Mouse (Mus musculus) testis, adult 2 months (tissue): ENCODE measurements at regions not wholly inside any gene's neighbourhood (a gene's known extent, or its start where the extent isn't known, plus 50 kb on each side); places are given as distances from the start of the nearest gene placed in this dataset.

Experiments used
- H3K27ac ChIP-seq: fragments of 200-500 bp; 2 replicates; pipeline ENCODE4 v1.5.1; 2012; ENCODE audit warnings: low read depth, low read length; ENCODE audit not compliant: control insufficient read depth, insufficient read depth
- H3K27me3 ChIP-seq: fragments of 200-500 bp; 2 replicates; pipeline ENCODE4 v1.6.1; 2012; ENCODE audit warnings: mild to moderate bottlenecking, low read length, moderate library complexity; ENCODE audit not compliant: control insufficient read depth, insufficient read depth
- H3K36me3 ChIP-seq: fragments of 200-500 bp; 2 replicates; pipeline ENCODE4 v1.6.1; 2012; ENCODE audit warnings: mild to moderate bottlenecking, low read length; ENCODE audit not compliant: control insufficient read depth, insufficient read depth
- H3K4me1 ChIP-seq: fragments of 200-500 bp; 2 replicates; pipeline ENCODE4 v1.6.1; 2012; ENCODE audit warnings: low read length; ENCODE audit not compliant: control insufficient read depth, insufficient read depth
- H3K4me3 ChIP-seq: fragments of 200-500 bp; 2 replicates; pipeline ENCODE4 v1.5.1; 2012; ENCODE audit warnings: low read depth, mild to moderate bottlenecking, low read length, moderate library complexity, mixed read lengths; ENCODE audit not compliant: control insufficient read depth
- CTCF ChIP-seq: fragments of 200-500 bp; IDR thresholded peaks from 2 replicates; pipeline ENCODE4 v1.5.1; 2012; ENCODE audit warnings: low read depth, mild to moderate bottlenecking, inconsistent platforms, low read length, moderate library complexity; ENCODE audit not compliant: control insufficient read depth, insufficient read depth, insufficient replicate concordance
- POLR2A ChIP-seq: fragments of 200-500 bp; IDR thresholded peaks from 2 replicates; pipeline ENCODE4 v1.6.1; 2012; ENCODE audit warnings: low read depth, mild to moderate bottlenecking, inconsistent platforms, low read length, moderate library complexity; ENCODE audit not compliant: control insufficient read depth

DNA sequence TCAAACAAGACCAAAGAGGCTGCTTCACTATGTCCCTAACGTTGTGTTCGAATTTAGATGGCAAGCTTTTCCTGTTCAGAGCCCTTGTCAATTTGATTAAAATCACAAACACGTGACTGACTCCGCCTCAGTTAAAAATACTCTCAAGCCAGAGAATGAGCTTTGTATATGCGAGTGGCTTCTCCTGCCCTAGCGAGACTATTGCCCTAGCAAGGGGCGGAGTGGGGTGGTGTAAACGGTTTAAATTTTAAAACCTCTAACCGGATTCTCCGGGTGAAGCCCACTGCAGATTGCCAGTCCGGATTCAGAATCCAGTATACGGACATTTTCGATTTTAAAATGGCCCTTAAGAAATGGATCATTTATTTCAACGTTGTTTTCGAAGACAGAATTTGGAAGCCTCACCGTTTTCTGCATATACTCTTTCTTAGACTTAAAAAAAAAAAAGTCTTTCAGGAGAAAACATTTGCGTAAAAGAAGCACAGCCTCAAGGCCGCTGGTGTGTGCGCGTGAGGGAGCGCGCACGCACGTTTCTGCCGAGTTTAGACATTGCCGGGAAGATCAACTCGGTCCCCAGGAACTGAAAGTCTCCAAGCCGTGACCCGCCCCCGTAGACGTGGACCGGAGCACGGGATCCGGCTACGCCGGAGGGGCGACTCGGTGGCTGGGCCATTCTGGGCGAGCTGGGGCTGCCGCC lies 64.0 kb upstream of the Foxn3 start:
- Histone ChIP-seq H3K4me3 (peak overlapping the region; percentile 87), H3K4me1 (peaks cover 2% of the 10 kb centered on the region), H3K36me3 (no peaks in the 10 kb centered on the region), H3K27ac (peak overlapping the region; percentile 76), H3K27me3 (no peaks in the 10 kb centered on the region)
- TF ChIP-seq POLR2A (no peak), CTCF (no peak)

DNA sequence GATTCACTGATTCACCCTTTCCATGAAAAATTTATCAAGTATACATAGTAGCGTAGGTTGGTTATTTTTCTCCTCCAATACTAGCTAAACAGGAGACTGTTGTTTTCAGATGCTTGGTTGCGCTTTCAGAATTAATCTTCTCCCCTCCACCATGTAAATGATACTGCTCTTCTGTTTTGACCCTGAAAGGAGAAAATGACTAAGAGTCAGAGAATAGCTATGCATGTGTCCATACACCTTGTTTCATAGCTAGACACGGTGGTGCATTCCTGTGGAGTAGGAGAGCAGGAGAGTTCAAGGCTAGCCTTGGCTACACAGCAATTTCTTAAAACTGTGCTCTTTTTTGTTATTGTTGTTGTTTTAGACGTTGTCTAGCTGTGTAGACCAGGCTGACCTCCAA lies 62.8 kb upstream of the Foxn3 start:
- H3K27ac ChIP-seq: no peak overlapping the region
- no peaks in the 10 kb centered on the region for H3K36me3 ChIP-seq
- TF ChIP-seq CTCF (no peak), POLR2A (no peak)
- peaks cover 2% of the 10 kb centered on the region for H3K4me1 ChIP-seq
- no peak overlapping the region; the same call in 1 of the 2 replicates for H3K4me3 ChIP-seq
- no peaks in the 10 kb centered on the region for H3K27me3 ChIP-seq

DNA sequence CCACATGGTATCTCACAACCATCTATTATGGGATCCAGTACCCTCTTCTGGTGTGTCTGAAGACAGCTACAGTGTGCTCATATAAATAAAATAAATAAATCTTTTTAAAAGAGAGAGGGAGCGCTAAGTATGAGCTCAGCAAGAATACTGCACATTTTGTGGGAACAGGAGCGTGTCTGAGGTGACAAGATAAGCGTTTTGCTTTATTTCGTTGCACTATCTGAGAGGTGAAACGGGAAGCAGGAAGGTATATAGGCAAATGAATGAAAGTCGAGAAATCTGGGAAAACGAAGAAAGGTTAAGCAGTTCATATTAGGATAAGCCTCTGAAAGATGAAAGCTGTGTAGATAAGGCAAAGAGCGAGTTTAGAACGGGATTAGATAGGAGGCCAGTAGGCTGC lies 61.7 kb upstream of the Foxn3 start:
- no peak for TF ChIP-seq CTCF
- Histone ChIP-seq H3K27ac (no peak overlapping the region), H3K36me3 (no peaks in the 10 kb centered on the region), H3K4me1 (peaks cover 2% of the 10 kb centered on the region), H3K4me3 (no peak overlapping the region), H3K27me3 (no peaks in the 10 kb centered on the region)

DNA sequence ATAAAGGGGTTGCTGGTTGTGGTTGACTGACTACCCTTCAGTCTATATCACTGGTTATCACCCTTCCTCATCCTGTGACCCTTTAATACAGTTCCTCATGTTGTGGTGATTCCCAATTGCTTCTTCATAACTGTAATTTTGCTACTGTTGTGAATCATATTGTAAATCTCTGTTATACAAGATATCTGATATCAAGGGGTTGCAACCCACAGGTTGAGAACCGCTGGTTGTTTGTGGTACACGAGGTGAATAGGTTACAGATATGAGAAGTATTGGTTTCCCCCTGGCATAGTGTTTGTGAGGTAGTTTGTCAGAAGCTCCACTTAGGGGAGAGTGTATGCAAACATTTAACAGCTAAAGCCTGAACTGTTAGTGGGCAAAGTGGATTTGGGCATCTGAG lies 58.9 kb upstream of the Foxn3 start:
- Histone ChIP-seq H3K4me3 (no peak overlapping the region), H3K27me3 (no peaks in the 10 kb centered on the region), H3K4me1 (no peaks in the 10 kb centered on the region), H3K27ac (no peak overlapping the region), H3K36me3 (no peaks in the 10 kb centered on the region)
- no peak for TF ChIP-seq POLR2A
- no peak for TF ChIP-seq CTCF

DNA sequence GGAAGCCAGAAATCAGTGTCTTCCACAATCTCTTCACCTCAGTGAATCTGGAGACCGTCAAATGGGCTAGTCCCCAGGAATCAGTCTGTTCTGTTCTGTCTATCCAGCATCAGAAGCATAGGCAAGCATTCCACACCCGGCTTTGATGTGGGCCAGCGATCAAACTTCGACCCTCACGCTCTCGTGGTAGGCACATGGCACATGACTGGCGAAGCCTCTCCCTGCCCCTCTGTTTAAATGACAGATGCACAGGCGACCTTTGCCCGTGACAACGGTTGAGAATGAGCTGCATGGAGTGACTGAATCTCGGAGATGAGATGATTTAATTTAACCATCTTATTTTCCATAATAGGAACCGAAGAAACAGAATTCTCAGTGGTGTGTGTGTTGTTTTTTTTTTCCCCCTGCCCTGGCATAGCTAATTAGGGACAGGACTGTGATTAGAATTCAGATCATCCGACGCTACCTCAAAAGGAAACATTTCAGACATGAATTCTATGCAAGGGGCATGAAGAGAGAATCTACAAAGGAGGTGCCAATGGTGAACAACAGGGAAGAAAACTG lies 53.9 kb upstream of the Foxn3 start:
- Histone ChIP-seq H3K27ac (no peak overlapping the region), H3K36me3 (no peaks in the 10 kb centered on the region), H3K4me3 (no peak overlapping the region), H3K27me3 (no peaks in the 10 kb centered on the region), H3K4me1 (no peaks in the 10 kb centered on the region)
- no peak for TF ChIP-seq CTCF
- TF ChIP-seq POLR2A: no peak

DNA sequence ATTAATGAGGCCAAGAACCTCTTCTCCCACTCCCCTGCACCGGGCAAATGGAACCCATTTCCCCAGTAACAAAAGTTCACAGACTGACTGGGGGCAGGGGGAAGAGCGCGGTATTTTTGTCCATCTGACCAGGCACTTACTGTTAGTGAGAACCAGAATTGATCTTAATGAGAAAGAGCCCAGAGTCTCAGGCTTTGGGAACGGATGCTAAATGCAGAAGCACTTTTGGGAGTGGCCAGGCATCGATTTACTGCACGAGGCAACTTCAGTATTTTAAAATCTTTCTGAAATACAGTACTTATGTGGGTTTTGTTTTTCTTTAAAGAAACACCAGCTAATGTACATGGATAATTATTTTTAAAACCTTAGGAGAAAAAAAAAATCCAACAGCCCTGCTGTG lies 51.0 kb upstream of the Foxn3 start:
- Histone ChIP-seq H3K4me1 (no peaks in the 10 kb centered on the region), H3K27me3 (no peaks in the 10 kb centered on the region), H3K27ac (no peak overlapping the region), H3K36me3 (no peaks in the 10 kb centered on the region), H3K4me3 (no peak overlapping the region)
- TF ChIP-seq POLR2A: no peak
- no peak for TF ChIP-seq CTCF
